Mouse (Mus musculus): ENCODE measurements around the gene Ceacam1.
A peak's percentile ranks its signal among the peaks of the same experiment; 100 is the strongest.
"Not testable (repeated sequence)": the region's sequence is repeated elsewhere in the genome, so short reads cannot be mapped to it uniquely, and the experiment has no call there.

The Ceacam1 gene

GRCm38 (mm10) chr7:25477091-25477751 is at the start of gene Ceacam1:
Gene Ceacam1 (minus strand): TSS chr7:25477603.
- peak; percentile 88 to 89 for DNase-seq

GRCm38 (mm10) chr7:25516070-25516777 is 38.8 kb upstream of the Ceacam1 start:
- DNase-seq = peak in 1 of 2 experiments; percentile 35

GRCm38 (mm10) chr7:25515667-25516066 is 38.3 kb upstream of the Ceacam1 start:
- DNase-seq = not testable (repeated sequence)

GRCm38 (mm10) chr7:25509925-25510324 is 32.5 kb upstream of the Ceacam1 start:
- DNase-seq = no peak

GRCm38 (mm10) chr7:25494649-25495048 is 17.2 kb upstream of the Ceacam1 start:
- DNase-seq = peak in 1 of 2 experiments; percentile 21

- DNase-seq = peak in 1 of 2 experiments; percentile 14
Observed at GRCm38 (mm10) chr7:25490698-25491097, 13.3 kb upstream of the Ceacam1 start.

- DNase-seq = peak; percentile 30 to 50
Observed at GRCm38 (mm10) chr7:25489382-25489781, 12.0 kb upstream of the Ceacam1 start.

- DNase-seq = peak; percentile 78 to 79
Observed at GRCm38 (mm10) chr7:25486186-25486585, 8.8 kb upstream of the Ceacam1 start.

GRCm38 (mm10) chr7:25485061-25485460 is 7.7 kb upstream of the Ceacam1 start:
- DNase-seq = no peak

GRCm38 (mm10) chr7:25483133-25483735 is 5.8 kb upstream of the Ceacam1 start:
- peak in 1 of 2 experiments; percentile 8 for DNase-seq

- DNase-seq = peak in 1 of 2 experiments; percentile 33
Observed at GRCm38 (mm10) chr7:25480791-25481190, 3.4 kb upstream of the Ceacam1 start.

GRCm38 (mm10) chr7:25479440-25479839 is 2.0 kb upstream of the Ceacam1 start:
- peak; percentile 53 to 59 for DNase-seq

GRCm38 (mm10) chr7:25477752-25478093 is 320 bp upstream of the Ceacam1 start:
- not testable (repeated sequence) for DNase-seq

GRCm38 (mm10) chr7:25471821-25472220 is 5.6 kb downstream of the Ceacam1 start:
- DNase-seq = not testable (repeated sequence)

GRCm38 (mm10) chr7:25465586-25465985 is 11.8 kb downstream of the Ceacam1 start:
- not testable (repeated sequence) for DNase-seq

- no peak for DNase-seq
Observed at GRCm38 (mm10) chr7:25465010-25465409, 12.4 kb downstream of the Ceacam1 start.

- peak in 1 of 2 experiments; percentile 20 for DNase-seq
Observed at GRCm38 (mm10) chr7:25462033-25462337, 15.4 kb downstream of the Ceacam1 start.

GRCm38 (mm10) chr7:25461336-25462032 is 15.9 kb downstream of the Ceacam1 start:
- DNase-seq = peak; percentile 45 to 47

- peak; percentile 66 to 71 for DNase-seq
Observed at GRCm38 (mm10) chr7:25452103-25452502, 25.3 kb downstream of the Ceacam1 start.

- DNase-seq = peak; percentile 69 to 71
Observed at GRCm38 (mm10) chr7:25449913-25450890, 27.2 kb downstream of the Ceacam1 start.

- DNase-seq = peak in 1 of 2 experiments; percentile 40
Observed at GRCm38 (mm10) chr7:25440816-25441153, 36.6 kb downstream of the Ceacam1 start.

Measured in kidney, postnatal 36 days (tissue).